Mouse (Mus musculus): ENCODE measurements around the gene Banf2.

Banf2 gene

GRCm38 (mm10) chr2:144025361-144025760 lies 7.5 kb upstream of the Banf2 start:
- DNase-seq (ENCODE audit: low spot score): no peak

- no peak for DNase-seq (ENCODE audit: low spot score)
Measured at GRCm38 (mm10) chr2:144026456-144026855, 6.4 kb upstream of the Banf2 start.

DNA sequence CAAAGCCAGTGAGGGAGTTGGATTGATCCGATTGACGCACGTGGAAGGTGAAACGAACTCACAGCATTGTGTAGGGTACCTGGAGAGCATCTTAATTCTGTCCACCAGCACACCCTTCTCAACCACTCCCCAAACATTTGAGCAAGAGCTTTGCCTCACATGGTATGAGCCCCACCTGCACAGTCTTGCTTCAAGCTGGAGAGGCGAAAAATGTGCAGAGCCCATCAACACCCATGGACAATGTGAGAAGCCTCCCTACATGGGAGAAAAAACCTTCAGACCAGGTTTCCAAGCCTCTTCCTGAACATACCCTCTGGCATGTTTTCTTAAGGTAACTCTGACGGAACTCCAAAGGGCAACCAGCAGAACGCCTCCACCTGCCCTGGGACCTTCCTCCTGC lies 2.1 kb upstream of the Banf2 start:
- DNase-seq (ENCODE audit: low spot score): no peak

DNA sequence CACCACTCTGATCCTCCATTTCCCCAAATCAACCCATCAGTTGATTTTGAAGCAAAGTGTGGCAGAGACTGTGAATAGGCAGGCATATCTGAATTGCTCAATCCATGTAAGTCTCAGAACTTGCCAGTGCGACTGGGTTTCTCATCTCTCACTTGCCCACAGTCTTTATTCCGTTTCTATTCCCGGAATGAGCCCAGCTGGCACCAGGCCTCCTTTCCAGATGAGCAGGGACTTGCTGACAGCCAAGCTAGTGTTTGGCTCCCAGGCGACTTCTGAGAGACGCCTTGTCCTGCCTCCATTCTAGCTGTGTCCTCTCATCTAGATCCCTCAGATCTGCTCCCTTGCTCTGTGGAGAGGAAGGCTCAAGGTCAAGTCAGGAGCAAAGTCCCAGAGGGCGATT lies 11.9 kb downstream of the Banf2 start:
- DNase-seq (ENCODE audit: low spot score): no peak

DNA sequence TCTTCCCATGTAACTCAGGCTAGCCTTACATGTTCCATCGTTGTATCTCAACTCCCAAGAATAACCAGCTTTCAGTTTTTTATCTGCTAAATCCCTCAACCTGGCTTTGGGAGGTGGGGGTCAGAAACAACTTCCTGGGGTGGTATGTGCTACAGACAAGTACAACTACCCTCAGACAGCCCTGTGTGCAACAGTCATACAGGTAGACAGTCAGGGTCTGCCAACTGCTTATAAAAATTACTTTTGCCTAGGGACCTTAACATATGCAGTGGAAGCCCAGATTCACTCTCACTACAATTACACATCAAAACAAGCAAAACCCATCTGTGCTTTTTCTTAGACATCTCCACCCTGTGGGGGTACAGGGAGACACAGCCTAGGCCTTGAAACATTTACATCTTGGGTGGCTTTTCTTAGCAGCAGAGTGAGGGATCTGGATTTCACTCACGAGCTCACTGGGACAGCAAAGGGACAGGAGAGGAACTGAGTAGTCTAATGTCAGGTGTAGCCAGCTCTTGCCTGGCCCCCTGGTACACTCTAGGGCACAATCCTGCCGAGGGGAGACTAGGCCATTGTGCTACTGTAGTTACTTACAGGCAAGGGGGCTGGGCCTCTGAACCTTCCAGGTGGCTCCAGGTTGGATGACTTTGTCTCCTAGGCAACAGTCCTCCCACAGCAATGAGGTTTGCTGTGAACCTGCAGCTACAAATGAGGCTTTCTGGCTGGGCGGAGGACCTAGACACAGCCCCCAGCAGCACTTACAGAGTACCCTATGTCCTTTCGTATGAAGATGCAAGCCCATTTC lies 13.1 kb downstream of the Banf2 start:
- DNase-seq (ENCODE audit: low spot score): no peak

DNA sequence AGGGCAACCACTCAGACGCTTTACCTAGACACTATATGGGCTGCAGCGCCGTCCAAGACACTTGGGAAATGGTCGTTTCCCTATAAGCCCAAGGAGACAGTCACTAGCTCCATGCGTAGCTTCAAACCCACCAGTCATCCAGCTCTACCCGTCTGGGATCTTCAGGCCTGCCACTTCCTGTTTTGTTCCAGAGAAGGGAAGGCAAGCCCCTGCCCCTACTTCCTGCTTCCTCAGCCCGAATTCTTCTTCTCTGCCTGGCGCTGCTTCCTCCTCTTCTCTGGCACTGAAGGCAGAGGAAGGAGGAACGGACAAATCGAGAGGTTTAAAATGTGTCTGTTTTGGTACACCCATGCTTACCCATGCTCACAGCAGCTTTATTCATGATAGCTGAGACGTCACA lies 14.1 kb downstream of the Banf2 start:
- no peak for DNase-seq (ENCODE audit: low spot score)

GRCm38 (mm10) chr2:144050146-144050680 lies 17.4 kb downstream of the Banf2 start:
- DNase-seq (ENCODE audit: low spot score): no peak

- DNase-seq (ENCODE audit: low spot score): no peak
Measured at GRCm38 (mm10) chr2:144050861-144051260, 18.0 kb downstream of the Banf2 start.

DNA sequence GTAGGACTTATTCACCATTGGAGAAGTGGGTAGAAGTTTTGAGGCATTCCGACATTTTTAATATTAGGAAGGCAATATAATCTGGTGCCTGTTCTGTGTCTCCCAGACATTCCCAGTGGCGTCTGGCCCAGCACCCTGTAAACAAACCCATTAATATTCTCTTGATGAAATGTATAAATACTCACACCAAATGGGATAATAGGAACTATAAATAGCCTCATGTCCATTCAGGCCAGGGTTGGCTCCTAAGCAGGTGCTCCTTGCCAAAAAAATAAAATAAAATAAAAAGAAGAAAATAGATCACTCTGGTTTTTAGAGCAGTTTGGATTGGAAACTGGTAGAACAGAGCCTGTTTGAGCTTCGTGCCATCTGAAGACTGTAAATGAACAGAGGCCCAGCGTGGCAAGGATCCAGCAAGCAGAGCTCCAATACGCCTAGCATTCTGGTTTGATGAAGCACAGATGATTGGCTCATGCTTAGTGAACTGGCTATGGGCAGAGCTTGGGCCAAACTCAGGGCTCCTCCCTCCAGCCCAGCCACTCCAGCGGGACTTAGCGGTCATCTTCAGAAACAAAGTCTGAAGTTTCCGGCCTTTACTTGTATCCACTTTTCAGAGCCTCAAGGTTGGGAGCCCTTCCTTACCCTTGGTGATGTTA lies 19.7 kb downstream of the Banf2 start:
- no peak for DNase-seq (ENCODE audit: low spot score)

GRCm38 (mm10) chr2:144057735-144058134 lies 24.9 kb downstream of the Banf2 start:
- no peak for DNase-seq (ENCODE audit: low spot score)

DNA sequence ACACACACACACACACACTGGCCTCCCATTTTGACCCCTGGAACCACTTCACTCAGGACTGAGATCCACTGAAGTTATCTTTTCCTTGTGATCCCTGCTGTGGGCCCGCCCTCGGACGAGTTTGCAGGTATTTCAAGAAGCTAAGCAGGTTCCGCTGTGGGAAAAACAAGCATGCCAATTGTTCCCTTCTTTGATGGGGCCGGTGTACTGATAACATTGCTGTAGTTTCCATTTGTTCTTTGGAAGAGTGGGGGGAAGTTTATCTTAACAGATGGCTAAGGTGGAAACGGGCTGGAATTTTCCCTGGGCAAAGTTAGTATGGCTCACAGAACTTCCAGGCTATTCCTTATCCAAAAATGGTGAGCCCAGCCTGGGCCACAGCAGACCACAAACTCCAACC lies 28.8 kb downstream of the Banf2 start:
- no peak for DNase-seq (ENCODE audit: low spot score)

GRCm38 (mm10) chr2:144065499-144065898 lies 32.6 kb downstream of the Banf2 start:
- no peak for DNase-seq (ENCODE audit: low spot score)

DNA sequence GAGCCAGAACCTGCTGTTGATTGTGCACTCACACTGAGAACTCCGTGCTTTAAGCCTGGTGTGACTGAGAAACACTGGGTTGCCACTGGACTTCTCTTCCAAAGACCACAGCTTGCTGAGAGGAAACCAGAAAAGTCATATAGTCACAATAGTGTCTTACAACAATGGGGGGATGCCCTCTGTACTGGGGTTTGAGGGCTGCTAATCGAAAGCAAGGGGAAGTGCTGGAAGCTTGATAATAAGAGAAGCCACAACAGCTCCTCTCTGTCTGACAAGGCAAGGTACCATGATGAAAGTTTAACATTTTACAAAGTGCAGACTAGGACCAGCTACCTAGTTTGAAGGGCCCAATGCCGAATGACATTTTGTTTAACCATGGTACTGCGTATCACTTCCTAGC lies 36.8 kb downstream of the Banf2 start:
- DNase-seq (ENCODE audit: low spot score): no peak

GRCm38 (mm10) chr2:144070479-144070878 lies 37.6 kb downstream of the Banf2 start:
- DNase-seq (ENCODE audit: low spot score): no peak

DNA sequence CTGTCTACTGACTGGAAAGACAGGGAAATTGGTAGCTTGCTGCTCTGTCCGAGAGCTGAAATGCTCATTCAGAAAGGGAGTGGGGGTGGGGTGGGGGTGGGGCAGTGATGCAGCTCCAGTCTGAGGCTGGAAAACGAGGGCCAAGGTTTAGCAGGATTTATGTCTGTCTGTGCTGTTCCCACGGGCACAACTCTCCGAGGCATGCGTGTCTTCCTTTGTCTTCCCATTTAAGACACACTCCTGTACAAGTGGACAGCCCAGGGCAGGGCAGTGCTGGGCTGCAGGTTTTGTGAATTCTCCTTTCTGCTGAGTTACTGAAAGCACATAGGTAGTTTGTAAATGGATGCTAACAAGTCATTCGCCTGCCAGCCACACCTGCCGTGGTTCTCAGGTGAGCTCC lies 39.8 kb downstream of the Banf2 start:
- no peak for DNase-seq (ENCODE audit: low spot score)

GRCm38 (mm10) chr2:144074059-144074458 lies 41.2 kb downstream of the Banf2 start:
- DNase-seq (ENCODE audit: low spot score): no peak

- no peak for DNase-seq (ENCODE audit: low spot score)
Measured at GRCm38 (mm10) chr2:144076625-144077024, 43.8 kb downstream of the Banf2 start.

GRCm38 (mm10) chr2:144078897-144079296 lies 46.0 kb downstream of the Banf2 start:
- no peak for DNase-seq (ENCODE audit: low spot score)

DNA sequence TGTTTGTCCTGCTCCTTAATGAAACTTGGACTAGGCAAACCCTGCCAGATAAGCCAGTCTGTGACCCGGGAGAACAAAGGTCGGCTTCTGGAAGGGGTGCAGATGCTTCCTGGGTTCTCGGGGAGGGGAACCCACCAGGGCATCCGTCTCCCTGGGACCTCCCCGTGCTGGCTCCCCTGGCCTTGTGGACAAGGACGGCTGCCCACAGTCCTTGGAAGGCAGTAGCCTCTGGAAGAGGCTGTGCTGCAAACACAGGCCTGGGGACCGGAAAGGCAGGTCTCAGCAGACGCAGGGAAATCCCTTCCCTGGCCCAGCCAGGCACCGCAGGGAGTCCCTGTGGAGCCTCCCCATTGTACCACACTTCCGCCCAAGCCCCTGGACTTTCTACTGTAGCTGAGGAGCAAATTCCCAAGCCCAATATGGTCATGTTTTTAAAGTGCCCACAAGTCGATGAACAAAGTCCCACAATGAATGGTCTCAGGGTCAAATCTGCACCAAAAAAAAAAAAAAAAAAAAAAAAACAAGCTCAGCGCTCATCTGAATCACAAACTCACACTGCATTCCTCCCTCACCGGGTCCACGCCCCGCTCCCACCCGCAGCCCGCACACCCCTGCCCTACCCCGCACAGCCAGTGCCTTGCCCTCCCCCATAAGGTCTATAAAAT lies 53.5 kb downstream of the Banf2 start:
- no peak for DNase-seq (ENCODE audit: low spot score)

- DNase-seq (ENCODE audit: low spot score): no peak
Measured at GRCm38 (mm10) chr2:144087899-144088584, 55.2 kb downstream of the Banf2 start.

DNA sequence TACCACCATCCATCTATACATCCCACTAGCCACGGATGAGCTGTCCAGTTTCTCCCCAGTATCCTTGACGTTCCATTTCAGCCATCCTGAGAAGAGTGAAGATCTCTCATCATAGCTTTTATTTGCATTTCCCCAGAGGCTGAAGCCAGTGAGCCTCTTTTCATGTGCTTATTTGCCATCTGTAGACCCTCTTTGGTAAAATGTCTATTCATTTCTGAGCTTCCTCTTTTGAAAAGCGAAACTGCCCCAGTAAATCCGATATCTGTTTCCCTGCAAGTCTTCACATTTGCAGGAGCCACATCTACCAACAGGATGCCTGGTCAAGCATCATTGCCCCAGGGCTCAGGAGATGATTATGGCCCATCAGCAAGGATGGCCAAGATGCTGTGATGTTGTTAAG lies 59.9 kb downstream of the Banf2 start:
- DNase-seq (ENCODE audit: low spot score): no peak

- DNase-seq (ENCODE audit: low spot score): no peak
Measured at GRCm38 (mm10) chr2:144094721-144095120, 61.9 kb downstream of the Banf2 start.

Data from urinary bladder, postnatal 10 days (tissue).